Mouse (Mus musculus): ENCODE measurements around the gene Rtn2.

Rtn2 gene

GRCm38 (mm10) chr7:19282385-19282784 lies at the start of gene Rtn2:
Gene Rtn2, plus strand, starts transcription at chr7:19282624.
- peak; percentile 97 to 98 for DNase-seq

GRCm38 (mm10) chr7:19234652-19235051 lies 47.8 kb upstream of the Rtn2 start:
- no peak for DNase-seq

GRCm38 (mm10) chr7:19235092-19235671 lies 47.2 kb upstream of the Rtn2 start:
- DNase-seq: no peak

GRCm38 (mm10) chr7:19236411-19236810 lies 46.0 kb upstream of the Rtn2 start:
- peak; percentile 67 to 74 for DNase-seq

GRCm38 (mm10) chr7:19238344-19238743 lies 44.1 kb upstream of the Rtn2 start:
- DNase-seq: no peak

GRCm38 (mm10) chr7:19239423-19239822 lies 43.0 kb upstream of the Rtn2 start:
- DNase-seq: peak; percentile 94 to 97

GRCm38 (mm10) chr7:19239986-19240385 lies 42.4 kb upstream of the Rtn2 start:
- DNase-seq: no peak

- DNase-seq: no peak
Observed at GRCm38 (mm10) chr7:19240905-19241463, 41.4 kb upstream of the Rtn2 start.

- no peak for DNase-seq
Observed at GRCm38 (mm10) chr7:19242005-19242404, 40.4 kb upstream of the Rtn2 start.

GRCm38 (mm10) chr7:19243858-19244257 lies 38.6 kb upstream of the Rtn2 start:
- peak; percentile 75 to 81 for DNase-seq

- DNase-seq: no peak
Observed at GRCm38 (mm10) chr7:19245083-19245482, 37.3 kb upstream of the Rtn2 start.

- DNase-seq: no peak
Observed at GRCm38 (mm10) chr7:19246855-19247254, 35.6 kb upstream of the Rtn2 start.

- no peak for DNase-seq
Observed at GRCm38 (mm10) chr7:19247511-19247910, 34.9 kb upstream of the Rtn2 start.

- no peak for DNase-seq
Observed at GRCm38 (mm10) chr7:19252078-19252477, 30.3 kb upstream of the Rtn2 start.

GRCm38 (mm10) chr7:19253437-19253836 lies 29.0 kb upstream of the Rtn2 start:
- no peak for DNase-seq

- no peak for DNase-seq
Observed at GRCm38 (mm10) chr7:19255395-19255794, 27.0 kb upstream of the Rtn2 start.

GRCm38 (mm10) chr7:19256567-19256966 lies 25.9 kb upstream of the Rtn2 start:
- DNase-seq: no peak

- DNase-seq: peak; percentile 48 to 53
Observed at GRCm38 (mm10) chr7:19257390-19258022, 24.9 kb upstream of the Rtn2 start.

GRCm38 (mm10) chr7:19258336-19258735 lies 24.1 kb upstream of the Rtn2 start:
- no peak for DNase-seq

- peak; percentile 66 to 69 for DNase-seq
Observed at GRCm38 (mm10) chr7:19265147-19265546, 17.3 kb upstream of the Rtn2 start.

GRCm38 (mm10) chr7:19265928-19266822 lies 16.2 kb upstream of the Rtn2 start:
- peak; percentile 57 to 60 for DNase-seq

- no peak for DNase-seq
Observed at GRCm38 (mm10) chr7:19267051-19267450, 15.4 kb upstream of the Rtn2 start.

- no peak for DNase-seq
Observed at GRCm38 (mm10) chr7:19268993-19269681, 13.3 kb upstream of the Rtn2 start.
